Mouse (Mus musculus) ES-Bruce4 (cell line): Measurements from ENCODE around the gene B020004J07Rik.

Source experiments
- EP300 ChIP-seq: IDR thresholded peaks from 2 replicates; pipeline ENCODE4 v1.6.1; 2011; ENCODE audit warnings: low read depth, low read length; ENCODE audit not compliant: insufficient read depth
- POLR2A ChIP-seq: IDR thresholded peaks from one replicate; pipeline ENCODE4 v1.8.1; 2011; ENCODE audit warnings: low read length; ENCODE audit not compliant: insufficient read depth

GRCm38 (mm10) chr4:101860873-101861272 lies 17.1 kb upstream of the B020004J07Rik start:
- no peak for TF ChIP-seq EP300
- TF ChIP-seq POLR2A = no peak
